ENCODE assay signal across 12 mouse cellular contexts in the genomic region with DNA sequence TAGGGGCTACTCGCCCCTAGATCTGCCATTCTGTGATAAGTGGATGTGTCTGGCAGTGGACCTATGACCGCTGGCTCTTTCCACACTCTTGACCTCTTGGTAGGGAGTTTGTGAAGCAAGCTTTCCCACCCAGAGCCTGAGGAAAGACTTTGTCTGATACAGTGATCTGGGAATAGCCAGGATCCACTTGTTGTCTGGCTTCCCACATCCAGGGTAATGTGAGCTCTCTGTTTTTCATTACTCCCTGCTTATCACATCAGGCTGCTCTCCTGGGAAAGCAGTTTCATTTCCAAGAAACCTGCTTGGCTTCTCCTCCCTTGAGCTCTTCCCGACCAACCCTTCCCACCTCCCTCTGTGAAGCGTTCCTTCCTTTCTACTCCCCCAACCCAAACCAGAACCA. TPM values are rescaled to one million over a fixed set of nuclear protein-coding genes. Genes with fewer than 3 reads are reported as not detected.
DNase-seq lines count a peak whose midpoint lies in the region; ATAC-seq and TF ChIP-seq lines count a peak whose summit lies in the region.
"Had no signal": no experiment of that assay in that cellular context is flagged by ENCODE, and none has a peak within 500 bp of the region (broad histone marks: within the 10 kb centered on the region; RNA-seq: fewer than 3 reads in every experiment).

No protein-coding gene starts in this region.

- 62% methylated on average over 4 of the region's 4 CpGs for WGBS in lung, embryonic 16.5 days
- 42% methylated on average over 4 of the region's 4 CpGs for WGBS in embryonic facial prominence, embryonic 15.5 days

- H3K4me2 ChIP-seq in lung, embryonic 16.5 days (ENCODE audit: low read depth, low read length) = no peak overlapping the region
- no peak overlapping the region for H3K4me2 ChIP-seq in embryonic facial prominence, embryonic 15.5 days (replicated peaks)
- H3K4me2 ChIP-seq: midbrain, embryonic 12.5 days had no signal

- no peak overlapping the region for H3K9ac ChIP-seq in lung, embryonic 16.5 days (ENCODE audit: low read length)
- H3K9ac ChIP-seq in embryonic facial prominence, embryonic 15.5 days = no peak overlapping the region
- H3K9ac ChIP-seq: midbrain, embryonic 12.5 days had no signal

- H3K27ac ChIP-seq in gastrocnemius, adult 2 months = peak overlapping the region; percentile 85
- H3K27ac ChIP-seq in lung, embryonic 16.5 days (ENCODE audit: low read length) = no peak overlapping the region
- 0 out of 2 replicates have a peak overlapping the region, but pooled peaks have one; percentile 19 for H3K27ac ChIP-seq in embryonic facial prominence, embryonic 15.5 days (replicated peaks)
- H3K27ac ChIP-seq: midbrain, embryonic 12.5 days had no signal

- no peaks in the 10 kb centered on the region for H3K27me3 ChIP-seq in lung, embryonic 16.5 days (ENCODE audit: control insufficient read depth, insufficient read depth, low read depth, low read length)
- H3K27me3 ChIP-seq in embryonic facial prominence, embryonic 15.5 days = no peaks in the 10 kb centered on the region
- H3K27me3 ChIP-seq: midbrain, embryonic 12.5 days had no signal

- H3K36me3 ChIP-seq in lung, embryonic 16.5 days (ENCODE audit: control insufficient read depth, insufficient read depth, low read length) = no peaks in the 10 kb centered on the region
- H3K36me3 ChIP-seq in embryonic facial prominence, embryonic 15.5 days = no peaks in the 10 kb centered on the region
- H3K36me3 ChIP-seq: midbrain, embryonic 12.5 days had no signal

- ATAC-seq in lung, embryonic 16.5 days (ENCODE audit: low read depth) = 0 out of 2 replicates have a peak, but pooled peaks have one; percentile 15
- ATAC-seq in embryonic facial prominence, embryonic 15.5 days (ENCODE audit: insufficient number of reproducible peaks, low FRiP score, low TSS enrichment, low read depth) = no peak
- ATAC-seq in activated CD4-positive, CD25-positive, alpha-beta regulatory T cell, adult 4 months = no peak
- ATAC-seq: inflammation-experienced regulatory T-cells, adult 6 months had no signal

- peak; percentile 51 for DNase-seq in gastrocnemius, adult 2 months
- no peak for DNase-seq in gastrocnemius, adult 8-10 months (ENCODE audit: low spot score in 2 of 2)
- no peak for DNase-seq in lung, postnatal 14 days
- DNase-seq in heart, postnatal 36 days = peak; percentile 36 to 55
- no peak for DNase-seq in retina, embryonic 14.5 days (ENCODE audit: low spot score)
- DNase-seq: spleen, adult 18-20 months; thymus, adult 2 months had no signal

- H3K4me1 ChIP-seq in lung, embryonic 16.5 days (replicated peaks; ENCODE audit: control insufficient read depth, insufficient read depth, low read length) = peaks cover 2% of the 10 kb centered on the region; the same call in 1 of the 2 replicates
- peaks cover 11% of the 10 kb centered on the region for H3K4me1 ChIP-seq in embryonic facial prominence, embryonic 15.5 days
- H3K4me1 ChIP-seq: midbrain, embryonic 12.5 days had no signal

- TF ChIP-seq CTCF in gastrocnemius, adult 2 months (IDR thresholded peaks at IDR 0.05) = no peak

- no peaks in the 10 kb centered on the region for H3K9me3 ChIP-seq in lung, embryonic 16.5 days (ENCODE audit: control insufficient read depth, low read length)
- no peaks in the 10 kb centered on the region for H3K9me3 ChIP-seq in embryonic facial prominence, embryonic 15.5 days (replicated peaks)
- H3K9me3 ChIP-seq: midbrain, embryonic 12.5 days had no signal

- intact Hi-C loops in gastrocnemius, adult 2 months (cut with DNase I) = no loop called here
- intact Hi-C loops in heart, postnatal 36 days (cut with DNase I) = no loop called here

- peak overlapping the region; percentile 40 for H3K4me3 ChIP-seq in gastrocnemius, adult 2 months
- H3K4me3 ChIP-seq in lung, embryonic 16.5 days (ENCODE audit: low read length) = no peak overlapping the region
- no peak overlapping the region for H3K4me3 ChIP-seq in embryonic facial prominence, embryonic 15.5 days (replicated peaks)
- H3K4me3 ChIP-seq: midbrain, embryonic 12.5 days had no signal

RNA-seq across cellular contexts. Expression of a gene that starts 44.5 kb away (rescaled TPM):
- total RNA-seq in gastrocnemius, adult 2 months (2021) = 1 to 10 TPM; 1.2 to 2.7 TPM
- 1 to 10 TPM; 1.7 to 3.3 (median 2.4) TPM for total RNA-seq in gastrocnemius, adult 8-10 months (2022)
- polyA plus RNA-seq in lung, embryonic 16.5 days (2015; fragmentation: Nextera tagmentation; extraction: Ambion mirVana) = 6.8 and 8.2 TPM in 2 replicates
- polyA plus RNA-seq in embryonic facial prominence, embryonic 15.5 days (2015; fragmentation: Nextera tagmentation; extraction: Ambion mirVana) = 9.0 TPM in 2 replicates
- total RNA-seq in heart, postnatal 36 days (2021) = 1 to 10 TPM; 8.6 to 9.6 TPM
- 1 to 10 TPM; 5.0 to 5.4 TPM for polyA plus RNA-seq in activated CD4-positive, CD25-positive, alpha-beta regulatory T cell, adult 4 months (2017; shearing (Covaris generic))

Comparison
In these comparisons a context has a peak if more than half of its experiments do, and no peak if none do; other contexts are left out.
1. DNase-seq: peak in gastrocnemius, adult 2 months (single experiment) and heart, postnatal 36 days (2 of 2); none in gastrocnemius, adult 8-10 months (0 of 2), lung, postnatal 14 days (single experiment) and retina, embryonic 14.5 days (single experiment).